Mouse (Mus musculus): ENCODE measurements around the gene Ccdc92b.

DNA sequence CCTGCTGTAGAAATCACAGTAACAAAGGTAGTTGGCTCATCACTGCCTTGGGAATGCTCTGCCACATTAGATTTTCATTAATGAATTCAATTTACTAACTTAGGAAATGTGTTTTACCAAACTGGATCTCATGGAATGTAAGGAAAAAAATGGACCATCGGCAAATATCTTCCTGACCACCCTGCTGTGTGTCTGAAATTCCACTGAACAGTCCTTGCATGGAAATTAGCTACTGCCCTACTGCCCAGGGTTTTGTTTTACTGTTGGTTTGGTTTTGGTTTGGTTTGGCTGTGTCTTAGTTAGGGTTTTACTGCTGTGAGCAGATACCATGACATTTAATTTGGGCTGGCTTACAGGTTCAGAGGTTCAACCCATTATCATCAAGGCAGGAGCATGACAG is 17.1 kb upstream of the Ccdc92b start:
- TF ChIP-seq POLR2A (IDR thresholded peaks at IDR 0.05; ENCODE audit: borderline replicate concordance, control insufficient read depth, low read depth, low read length) (no peak), CTCF (IDR thresholded peaks at IDR 0.05; ENCODE audit: control insufficient read depth, insufficient read depth, low read length) (no peak)
